Mouse (Mus musculus) neural tube, embryonic 14.5 days (tissue): ENCODE results near the gene Aco2. TPM values are rescaled to one million over a fixed set of nuclear protein-coding genes. Genes with fewer than 3 reads are reported as not detected.
A peak's percentile ranks its signal among the peaks of the same experiment; 100 is the strongest.
"Not testable (repeated sequence)": the region's sequence is repeated elsewhere in the genome, so short reads cannot be mapped to it uniquely, and the experiment has no call there.

Experiments
- ATAC-seq: fragments of 200-750 bp; cut with Nextera tagmentation; 2 replicates; pipeline ENCODE4 v1.8.0; 2017; ENCODE audit warnings: low read depth, mild to moderate bottlenecking, moderate TSS enrichment, moderate library complexity
- H3K27ac ChIP-seq: fragments of 300-500 bp; sonication (generic); 2 replicates; pipeline ENCODE4 v1.5.1; 2014; ENCODE audit warnings: low read depth, mild to moderate bottlenecking, control low read depth, low read length, moderate library complexity, mixed read lengths
- H3K27me3 ChIP-seq: fragments of 300-500 bp; sonication (generic); 2 replicates; pipeline ENCODE4 v1.6.1; 2014; ENCODE audit warnings: low read length; ENCODE audit not compliant: control insufficient read depth, insufficient read depth
- H3K36me3 ChIP-seq: fragments of 300-500 bp; sonication (generic); 2 replicates; pipeline ENCODE4 v1.6.1; 2014; ENCODE audit warnings: low read length, mixed read lengths; ENCODE audit not compliant: control insufficient read depth, insufficient read depth
- H3K4me1 ChIP-seq: fragments of 300-500 bp; sonication (generic); 2 replicates; pipeline ENCODE4 v1.6.1; 2014; ENCODE audit warnings: low read length; ENCODE audit not compliant: control insufficient read depth, insufficient read depth
- H3K4me2 ChIP-seq: fragments of 300-500 bp; sonication (generic); 2 replicates; pipeline ENCODE4 v1.6.1; 2014; ENCODE audit warnings: mild to moderate bottlenecking, low read depth, low read length, control low read depth
- H3K4me3 ChIP-seq: fragments of 300-500 bp; sonication (generic); 2 replicates; pipeline ENCODE4 v1.5.1; 2014; ENCODE audit warnings: low read depth, low read length, control low read depth, mixed read lengths
- H3K9ac ChIP-seq: fragments of 300-500 bp; sonication (generic); replicated peaks from 2 replicates; pipeline ENCODE4 v1.6.1; 2014; ENCODE audit warnings: low read depth, mild to moderate bottlenecking, control low read depth, low read length, mixed read lengths
- H3K9me3 ChIP-seq: fragments of 300-500 bp; sonication (generic); 2 replicates; pipeline ENCODE4 v1.6.1; 2016; ENCODE audit warnings: low read length; ENCODE audit not compliant: control insufficient read depth
- WGBS: fragments of 180-500 bp; shearing (Covaris S2); extraction: QIAGEN DNeasy Blood & Tissue Kit; methylation state at CpG from one replicate; pipeline ENCODE4 v1.1.7; 2014; 5-methylcytosine and 5-hydroxymethylcytosine counted together
- polyA plus RNA-seq: library from polyadenylated mRNA; unstranded; fragments of >200 nt; fragmentation: Nextera tagmentation; extraction: Ambion mirVana; gene quantifications from 2 replicates; pipeline ENCODE4 v1.2.1, GENCODE M21; 2014

The Aco2 gene
- polyA plus RNA-seq, 1 experiment from 2014 or later, result 281 TPM

DNA sequence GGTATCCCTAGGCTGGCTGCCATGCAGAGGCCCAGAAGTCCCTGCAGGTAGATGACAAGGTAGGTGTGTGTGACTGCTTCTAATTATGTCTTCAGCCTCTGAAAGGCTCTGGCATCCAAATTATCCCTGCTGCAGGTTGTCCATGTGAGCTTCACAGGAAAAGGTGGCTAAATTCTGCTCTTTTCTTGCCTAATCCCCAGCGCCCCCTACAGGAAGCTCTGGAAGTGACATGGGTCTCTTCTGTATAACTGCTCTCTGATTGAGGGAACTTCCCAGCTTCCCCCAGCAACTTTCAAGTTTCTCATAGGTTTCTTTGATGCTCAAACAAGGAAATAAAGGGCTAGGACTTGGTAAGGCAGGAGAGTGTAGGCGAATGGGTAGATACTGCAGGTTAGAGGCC, 32.8 kb downstream of the Aco2 start:
- ATAC-seq, result no peak
- Histone ChIP-seq H3K4me3 (no peak overlapping the region), H3K27me3 (no peaks in the 10 kb centered on the region), H3K27ac (no peak overlapping the region), H3K9ac (no peak overlapping the region), H3K4me1 (no peaks in the 10 kb centered on the region), H3K4me2 (no peak overlapping the region), H3K9me3 (no peaks in the 10 kb centered on the region), H3K36me3 (peaks cover 54% of the 10 kb centered on the region)
- 35% methylated on average over 2 of the region's 2 CpGs for WGBS

DNA sequence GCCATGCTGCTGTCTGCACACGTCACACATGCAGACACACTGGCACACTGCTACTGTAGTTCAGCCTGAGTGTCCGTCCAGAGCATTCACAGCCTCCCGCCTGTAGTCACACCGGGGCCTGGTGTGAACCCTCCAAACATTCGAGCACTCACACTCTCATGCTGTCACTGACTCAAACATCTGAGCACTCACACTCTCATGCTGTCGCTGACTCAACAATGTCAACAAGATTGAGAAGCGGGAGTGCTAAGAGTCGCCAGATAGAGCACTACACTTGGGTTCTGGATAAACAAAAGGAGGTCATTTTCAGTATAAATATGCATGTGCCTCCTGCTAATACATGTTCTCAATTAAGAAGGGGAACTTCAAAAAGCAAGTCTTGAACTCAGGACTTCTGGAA, 35.8 kb downstream of the Aco2 start:
- no peak overlapping the region for H3K4me2 ChIP-seq
- peaks cover 68% of the 10 kb centered on the region for H3K36me3 ChIP-seq
- H3K27ac ChIP-seq, result no peak overlapping the region
- no peaks in the 10 kb centered on the region for H3K9me3 ChIP-seq
- H3K4me1 ChIP-seq, result no peaks in the 10 kb centered on the region
- no peaks in the 10 kb centered on the region for H3K27me3 ChIP-seq
- ATAC-seq, result no peak
- no peak overlapping the region for H3K9ac ChIP-seq
- H3K4me3 ChIP-seq, result no peak overlapping the region
- 94% methylated on average over 8 of the region's 8 CpGs for WGBS

DNA sequence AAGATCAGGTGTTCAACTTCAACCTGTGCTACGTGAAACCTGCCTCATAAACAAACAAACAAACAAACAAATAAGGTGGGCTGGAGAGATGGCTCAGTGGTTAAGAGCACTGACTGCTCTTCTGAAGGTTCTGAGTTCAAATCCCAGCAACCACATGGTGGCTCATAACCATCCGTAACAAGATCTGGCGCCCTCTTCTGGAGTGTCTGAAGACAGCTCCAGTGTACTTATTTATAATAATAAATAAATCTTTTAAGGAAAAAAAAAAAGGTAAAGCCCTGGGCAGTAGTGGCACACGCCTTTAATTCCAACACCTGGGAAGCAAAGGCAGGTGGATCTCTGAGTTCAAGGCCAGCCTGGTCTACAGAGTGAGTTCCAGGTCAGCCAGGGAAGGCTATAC, 36.7 kb downstream of the Aco2 start:
- H3K4me3 ChIP-seq, H3K27ac ChIP-seq, H3K9me3 ChIP-seq, ATAC-seq, H3K27me3 ChIP-seq, H3K4me2 ChIP-seq, H3K4me1 ChIP-seq, H3K9ac ChIP-seq: not testable (repeated sequence)
- 95% methylated on average over 4 of the region's 4 CpGs for WGBS
- peaks cover 71% of the 10 kb centered on the region for H3K36me3 ChIP-seq

DNA sequence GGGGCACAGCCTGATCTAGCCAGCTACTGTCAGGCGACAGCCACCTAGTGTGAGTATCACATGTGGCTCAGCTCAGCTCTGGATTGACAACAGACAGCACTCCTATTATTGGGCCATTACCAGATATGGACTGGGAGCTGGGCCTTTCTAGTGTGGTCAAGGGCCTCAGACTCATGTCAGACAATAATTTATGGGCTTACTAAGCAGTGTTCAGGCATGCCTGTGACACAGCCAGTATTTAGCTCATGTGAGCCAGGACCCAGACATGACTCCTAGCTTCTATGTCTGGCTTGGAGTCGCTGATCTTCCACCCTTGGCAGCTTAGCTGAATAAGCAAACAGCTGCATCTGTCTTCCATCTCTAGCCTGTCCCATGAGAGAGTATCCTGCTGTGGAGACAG, 40.4 kb downstream of the Aco2 start:
- peaks cover 71% of the 10 kb centered on the region for H3K36me3 ChIP-seq
- WGBS, result 77% methylated on average over 2 of the region's 2 CpGs

DNA sequence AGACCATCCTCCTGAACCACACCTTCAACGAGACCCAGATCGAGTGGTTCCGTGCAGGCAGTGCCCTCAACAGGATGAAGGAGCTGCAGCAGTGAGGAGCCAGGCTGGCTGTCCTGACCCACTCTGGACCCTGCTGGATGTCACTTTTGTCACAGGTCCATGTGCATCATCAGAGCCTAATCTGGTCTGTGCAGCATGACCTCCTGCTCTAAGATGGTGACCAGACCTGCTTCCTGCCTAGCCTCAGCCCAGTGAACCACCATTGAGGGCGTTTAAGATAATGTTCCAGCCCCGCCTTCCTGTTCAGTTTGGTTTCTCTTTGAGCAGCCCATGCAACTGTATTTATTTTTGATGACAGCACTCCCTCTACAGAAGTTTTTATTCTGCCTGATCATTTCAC, 42.6 kb downstream of the Aco2 start:
- 80% methylated on average over 5 of the region's 5 CpGs for WGBS
- Histone ChIP-seq H3K9ac (no peak overlapping the region), H3K36me3 (peaks cover 57% of the 10 kb centered on the region)

More for the DNA sequence above, 40.4 kb downstream of the Aco2 start:
- Histone ChIP-seq H3K4me3 (no peak overlapping the region), H3K27ac (no peak overlapping the region), H3K9ac (no peak overlapping the region), H3K4me1 (no peaks in the 10 kb centered on the region), H3K27me3 (no peaks in the 10 kb centered on the region), H3K9me3 (no peaks in the 10 kb centered on the region), H3K4me2 (no peak overlapping the region)
- ATAC-seq, result no peak

DNA sequence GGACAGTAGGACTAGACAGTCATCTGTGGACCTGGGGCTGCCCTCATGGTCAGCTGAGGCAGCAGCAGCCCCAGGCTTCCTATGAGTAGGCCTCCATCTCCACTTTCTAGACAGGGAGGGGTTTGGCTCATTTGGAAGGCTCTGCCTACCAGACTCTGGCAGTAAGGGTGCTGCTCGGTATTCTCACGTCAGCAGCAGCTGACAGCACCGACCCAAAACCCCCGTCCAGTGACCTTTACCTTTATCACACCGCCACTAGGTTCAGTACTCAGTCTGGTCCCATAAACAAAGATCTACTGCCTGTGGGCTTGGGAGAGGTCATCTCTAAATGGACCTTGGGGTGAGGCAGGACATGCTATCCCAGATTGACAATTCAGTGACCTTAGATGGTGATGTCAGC, 43.6 kb downstream of the Aco2 start:
- no peak overlapping the region for H3K9ac ChIP-seq
- H3K4me2 ChIP-seq, result no peak overlapping the region
- ATAC-seq, result no peak
- peaks cover 47% of the 10 kb centered on the region for H3K36me3 ChIP-seq
- H3K9me3 ChIP-seq, result no peaks in the 10 kb centered on the region
- H3K4me3 ChIP-seq, result no peak overlapping the region
- no peaks in the 10 kb centered on the region for H3K27me3 ChIP-seq
- H3K27ac ChIP-seq, result no peak overlapping the region
- WGBS, result 89% methylated on average over 5 of the region's 5 CpGs
- H3K4me1 ChIP-seq, result no peaks in the 10 kb centered on the region

More for the DNA sequence above, 42.6 kb downstream of the Aco2 start:
- H3K4me3 ChIP-seq, result no peak overlapping the region
- no peak overlapping the region for H3K4me2 ChIP-seq
- no peaks in the 10 kb centered on the region for H3K27me3 ChIP-seq
- no peak overlapping the region for H3K27ac ChIP-seq
- no peaks in the 10 kb centered on the region for H3K4me1 ChIP-seq
- no peaks in the 10 kb centered on the region for H3K9me3 ChIP-seq
- ATAC-seq, result no peak

DNA sequence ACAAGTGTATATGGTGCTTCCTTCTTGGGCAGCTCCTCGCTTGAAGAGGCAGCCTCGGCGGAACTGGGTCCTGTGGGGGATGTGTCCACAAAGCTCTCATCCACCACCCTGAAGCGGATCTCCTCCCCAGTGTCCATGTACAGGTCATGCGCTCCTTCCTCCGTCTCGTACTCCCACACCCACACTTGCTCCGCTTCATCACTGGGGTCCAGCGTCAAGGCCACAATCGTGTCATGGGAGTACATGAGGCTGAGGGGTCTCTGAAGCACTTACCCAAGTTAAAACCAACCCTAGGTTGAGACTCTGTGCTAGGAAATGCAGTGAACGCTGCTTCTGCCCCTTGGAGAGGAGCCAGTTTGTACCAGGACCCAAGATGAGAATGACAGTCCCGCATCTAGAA, 45.1 kb downstream of the Aco2 start:
- ATAC-seq, result no peak
- H3K4me2 ChIP-seq, result no peak overlapping the region
- H3K36me3 ChIP-seq, result peaks cover 42% of the 10 kb centered on the region
- no peak overlapping the region for H3K9ac ChIP-seq
- no peaks in the 10 kb centered on the region for H3K4me1 ChIP-seq
- H3K27me3 ChIP-seq, result no peaks in the 10 kb centered on the region
- 93% methylated on average over 12 of the region's 12 CpGs for WGBS
- H3K4me3 ChIP-seq, result no peak overlapping the region
- no peaks in the 10 kb centered on the region for H3K9me3 ChIP-seq
- no peak overlapping the region for H3K27ac ChIP-seq

DNA sequence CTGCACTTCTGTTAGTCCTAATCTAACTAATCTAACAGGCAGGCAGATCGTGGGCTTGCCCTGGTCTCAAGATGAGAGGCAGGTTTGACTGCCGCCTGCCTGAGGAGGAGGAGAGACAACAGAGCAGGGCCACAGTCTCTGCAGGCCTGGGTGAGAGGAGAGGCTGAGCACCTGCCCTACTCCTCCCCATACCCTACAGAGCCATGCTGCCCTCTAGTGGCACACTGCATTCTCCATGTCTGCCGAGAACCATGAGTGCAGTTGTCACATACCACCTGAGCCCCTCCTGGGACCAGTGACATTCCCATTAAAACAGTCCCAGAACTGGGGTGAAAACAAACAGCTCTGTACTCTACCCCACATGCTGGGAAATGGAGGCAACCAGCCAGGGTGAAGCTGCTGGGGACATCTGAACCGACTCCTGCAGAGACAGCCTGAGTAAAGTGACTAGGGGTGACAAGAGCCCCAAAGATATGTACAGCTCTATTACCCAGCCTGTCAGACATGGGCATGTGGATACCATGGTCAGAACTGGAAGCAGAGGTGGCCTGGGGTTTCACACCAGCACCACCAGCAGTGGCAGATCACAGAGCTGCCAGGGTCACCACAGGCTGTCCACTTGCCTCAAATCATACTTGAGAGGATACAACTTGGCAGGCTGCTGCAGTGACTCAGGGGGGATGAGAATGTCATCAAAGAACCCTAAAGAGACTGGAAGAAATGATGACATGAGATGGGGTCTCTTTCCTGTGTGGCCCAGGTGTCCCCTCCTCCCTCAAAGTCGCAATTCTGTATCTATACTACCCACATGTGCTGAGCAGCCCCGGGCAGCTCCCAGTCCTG, 45.7 kb downstream of the Aco2 start:
- Histone ChIP-seq H3K4me3 (no peak overlapping the region), H3K27me3 (no peaks in the 10 kb centered on the region), H3K36me3 (peaks cover 36% of the 10 kb centered on the region), H3K27ac (no peak overlapping the region), H3K9ac (no peak overlapping the region), H3K4me1 (no peaks in the 10 kb centered on the region), H3K4me2 (no peak overlapping the region), H3K9me3 (no peaks in the 10 kb centered on the region)
- ATAC-seq, result peak; percentile 57; the same call in 1 of the 2 replicates
- 46% methylated on average over 5 of the region's 6 CpGs for WGBS

DNA sequence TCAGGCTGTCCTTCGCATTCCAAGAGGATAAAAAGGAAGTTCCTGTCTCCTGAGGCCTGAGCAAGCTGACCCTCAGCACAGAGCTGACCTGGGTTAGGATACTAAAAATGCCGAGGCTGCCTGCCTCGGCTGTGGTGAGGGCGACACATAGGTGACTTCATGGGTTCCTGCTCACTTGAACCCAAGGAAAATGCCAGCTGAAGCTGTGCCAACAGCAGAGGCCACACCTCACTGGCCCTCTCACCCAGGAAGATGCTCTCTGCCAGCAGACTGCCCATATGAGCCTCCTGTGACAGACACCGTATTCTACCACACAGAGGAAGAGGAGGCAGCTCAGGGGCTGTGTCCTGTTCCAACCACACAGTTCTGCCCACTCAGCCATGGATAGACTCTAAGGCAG, 47.0 kb downstream of the Aco2 start:
- 83% methylated on average over 5 of the region's 5 CpGs for WGBS
- Histone ChIP-seq H3K4me3 (no peak overlapping the region), H3K36me3 (peaks cover 23% of the 10 kb centered on the region), H3K27ac (no peak overlapping the region), H3K27me3 (no peaks in the 10 kb centered on the region), H3K4me1 (peaks cover 4% of the 10 kb centered on the region; the same call in 1 of the 2 replicates), H3K9me3 (no peaks in the 10 kb centered on the region), H3K9ac (no peak overlapping the region), H3K4me2 (no peak overlapping the region)
- no peak for ATAC-seq
